Mouse (Mus musculus): Measurements from ENCODE around the gene Atf2. TPM values are rescaled to one million over a fixed set of nuclear protein-coding genes. Genes with fewer than 3 reads are reported as not detected.

Gene Atf2
- polyA plus RNA-seq, 1 experiment = 41.4 TPM

GRCm38 (mm10) chr2:73790332-73790731, 102.1 kb downstream of the Atf2 start:
- no peak overlapping the region for H3K4me3 ChIP-seq (ENCODE audit: control insufficient read depth, low read depth, low read length)
- H3K4me1 ChIP-seq (ENCODE audit: control insufficient read depth, insufficient read depth, low read length) = peaks cover 14% of the 10 kb centered on the region
- TF ChIP-seq CTCF (IDR thresholded peaks at IDR 0.05; ENCODE audit: control insufficient read depth, insufficient read depth, insufficient replicate concordance, low read depth, low read length) = no peak
- no peak for TF ChIP-seq POLR2A (IDR thresholded peaks at IDR 0.05; ENCODE audit: control insufficient read depth, low read depth, low read length)
- H3K36me3 ChIP-seq (ENCODE audit: control insufficient read depth, insufficient read depth, low read length) = no peaks in the 10 kb centered on the region
- H3K27ac ChIP-seq (ENCODE audit: control insufficient read depth, insufficient read depth, low read depth, low read length) = no peak overlapping the region
- no peaks in the 10 kb centered on the region for H3K27me3 ChIP-seq (ENCODE audit: control insufficient read depth, insufficient read depth, low read length)

DNA sequence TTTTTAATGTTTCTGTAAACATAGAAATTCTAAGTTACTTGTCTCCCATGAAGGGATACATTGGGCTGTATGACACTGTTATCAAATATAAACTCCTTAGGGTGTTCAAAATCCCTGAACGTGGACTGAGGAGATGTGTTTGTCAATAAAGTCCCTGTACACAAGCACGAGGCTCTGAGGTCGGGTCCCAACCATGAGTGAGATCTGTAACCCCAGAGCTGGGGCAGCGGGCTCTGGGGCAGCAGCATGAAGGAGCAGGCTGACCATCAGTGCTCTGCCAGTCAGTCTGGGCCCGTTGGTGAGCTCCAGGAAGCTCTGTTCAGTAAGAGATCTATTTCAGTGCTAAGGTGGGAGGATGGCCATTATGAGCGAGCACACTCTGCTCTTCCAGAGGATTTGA, 104.0 kb downstream of the Atf2 start:
- H3K27ac ChIP-seq (ENCODE audit: control insufficient read depth, insufficient read depth, low read depth, low read length) = no peak overlapping the region
- no peaks in the 10 kb centered on the region for H3K27me3 ChIP-seq (ENCODE audit: control insufficient read depth, insufficient read depth, low read length)
- no peaks in the 10 kb centered on the region for H3K36me3 ChIP-seq (ENCODE audit: control insufficient read depth, insufficient read depth, low read length)
- TF ChIP-seq POLR2A (IDR thresholded peaks at IDR 0.05; ENCODE audit: control insufficient read depth, low read depth, low read length) = no peak
- TF ChIP-seq CTCF (IDR thresholded peaks at IDR 0.05; ENCODE audit: control insufficient read depth, insufficient read depth, insufficient replicate concordance, low read depth, low read length) = no peak
- H3K4me1 ChIP-seq (ENCODE audit: control insufficient read depth, insufficient read depth, low read length) = peaks cover 14% of the 10 kb centered on the region
- H3K4me3 ChIP-seq (ENCODE audit: control insufficient read depth, low read depth, low read length) = no peak overlapping the region

- Histone ChIP-seq H3K4me3 (ENCODE audit: control insufficient read depth, low read depth, low read length) (no peak overlapping the region), H3K4me1 (ENCODE audit: control insufficient read depth, insufficient read depth, low read length) (no peaks in the 10 kb centered on the region), H3K36me3 (ENCODE audit: control insufficient read depth, insufficient read depth, low read length) (no peaks in the 10 kb centered on the region), H3K27me3 (ENCODE audit: control insufficient read depth, insufficient read depth, low read length) (no peaks in the 10 kb centered on the region), H3K27ac (ENCODE audit: control insufficient read depth, insufficient read depth, low read depth, low read length) (no peak overlapping the region)
- no peak for TF ChIP-seq POLR2A (IDR thresholded peaks at IDR 0.05; ENCODE audit: control insufficient read depth, low read depth, low read length)
- no peak for TF ChIP-seq CTCF (IDR thresholded peaks at IDR 0.05; ENCODE audit: control insufficient read depth, insufficient read depth, insufficient replicate concordance, low read depth, low read length)
Measured at GRCm38 (mm10) chr2:73782371-73782905, 110.0 kb downstream of the Atf2 start.

DNA sequence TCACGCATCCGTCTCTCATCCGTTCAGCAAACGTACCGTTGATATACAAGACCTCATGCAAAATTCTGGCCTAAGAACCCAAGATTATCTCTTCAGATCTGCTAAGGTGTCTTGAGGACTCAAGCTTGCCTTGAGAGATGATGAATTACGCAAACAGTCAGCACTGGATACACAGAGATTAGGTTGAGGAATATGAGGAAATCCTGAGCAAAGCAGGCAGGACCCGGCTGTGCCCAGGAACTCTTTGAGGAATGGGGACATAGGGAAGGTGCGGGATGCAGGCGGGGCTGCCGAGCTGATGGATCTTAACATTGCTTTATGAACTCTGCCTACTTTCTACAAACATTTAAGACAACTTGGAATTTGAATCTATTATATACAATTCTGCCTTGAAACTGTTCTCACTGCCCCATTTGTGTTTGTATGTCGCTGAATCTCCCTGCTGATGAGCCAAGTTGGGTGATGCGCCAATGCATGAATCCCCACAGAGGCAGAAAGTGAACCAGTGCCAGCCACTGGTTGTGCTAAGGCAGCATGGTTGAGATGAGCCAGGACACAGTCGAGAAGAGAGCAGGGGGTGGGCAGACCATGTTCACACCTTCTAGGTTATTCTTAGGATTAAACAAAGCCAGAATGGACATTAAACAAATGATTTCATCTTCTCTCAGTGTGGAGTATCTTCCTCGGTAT, 112.0 kb downstream of the Atf2 start:
- TF ChIP-seq CTCF (IDR thresholded peaks at IDR 0.05; ENCODE audit: control insufficient read depth, insufficient read depth, insufficient replicate concordance, low read depth, low read length) (no peak), POLR2A (IDR thresholded peaks at IDR 0.05; ENCODE audit: control insufficient read depth, low read depth, low read length) (no peak)
- H3K36me3 ChIP-seq (ENCODE audit: control insufficient read depth, insufficient read depth, low read length) = no peaks in the 10 kb centered on the region
- H3K27me3 ChIP-seq (ENCODE audit: control insufficient read depth, insufficient read depth, low read length) = no peaks in the 10 kb centered on the region
- no peak overlapping the region for H3K4me3 ChIP-seq (ENCODE audit: control insufficient read depth, low read depth, low read length)
- no peak overlapping the region for H3K27ac ChIP-seq (ENCODE audit: control insufficient read depth, insufficient read depth, low read depth, low read length)
- no peaks in the 10 kb centered on the region for H3K4me1 ChIP-seq (ENCODE audit: control insufficient read depth, insufficient read depth, low read length)

- TF ChIP-seq CTCF (IDR thresholded peaks at IDR 0.05; ENCODE audit: control insufficient read depth, insufficient read depth, insufficient replicate concordance, low read depth, low read length) (no peak), POLR2A (IDR thresholded peaks at IDR 0.05; ENCODE audit: control insufficient read depth, low read depth, low read length) (no peak)
- Histone ChIP-seq H3K4me1 (ENCODE audit: control insufficient read depth, insufficient read depth, low read length) (no peaks in the 10 kb centered on the region), H3K36me3 (ENCODE audit: control insufficient read depth, insufficient read depth, low read length) (no peaks in the 10 kb centered on the region), H3K4me3 (ENCODE audit: control insufficient read depth, low read depth, low read length) (no peak overlapping the region), H3K27me3 (ENCODE audit: control insufficient read depth, insufficient read depth, low read length) (no peaks in the 10 kb centered on the region), H3K27ac (ENCODE audit: control insufficient read depth, insufficient read depth, low read depth, low read length) (no peak overlapping the region)
Measured at GRCm38 (mm10) chr2:73779796-73780195, 112.6 kb downstream of the Atf2 start.

- TF ChIP-seq POLR2A (IDR thresholded peaks at IDR 0.05; ENCODE audit: control insufficient read depth, low read depth, low read length) (no peak), CTCF (IDR thresholded peaks at IDR 0.05; ENCODE audit: control insufficient read depth, insufficient read depth, insufficient replicate concordance, low read depth, low read length) (no peak)
- Histone ChIP-seq H3K4me1 (ENCODE audit: control insufficient read depth, insufficient read depth, low read length) (no peaks in the 10 kb centered on the region), H3K27me3 (ENCODE audit: control insufficient read depth, insufficient read depth, low read length) (no peaks in the 10 kb centered on the region), H3K27ac (ENCODE audit: control insufficient read depth, insufficient read depth, low read depth, low read length) (no peak overlapping the region), H3K36me3 (ENCODE audit: control insufficient read depth, insufficient read depth, low read length) (no peaks in the 10 kb centered on the region), H3K4me3 (ENCODE audit: control insufficient read depth, low read depth, low read length) (no peak overlapping the region)
Measured at GRCm38 (mm10) chr2:73779016-73779595, 113.3 kb downstream of the Atf2 start.

- H3K27me3 ChIP-seq (ENCODE audit: control insufficient read depth, insufficient read depth, low read length) = no peaks in the 10 kb centered on the region
- H3K27ac ChIP-seq (ENCODE audit: control insufficient read depth, insufficient read depth, low read depth, low read length) = no peak overlapping the region
- TF ChIP-seq POLR2A (IDR thresholded peaks at IDR 0.05; ENCODE audit: control insufficient read depth, low read depth, low read length) (no peak), CTCF (IDR thresholded peaks at IDR 0.05; ENCODE audit: control insufficient read depth, insufficient read depth, insufficient replicate concordance, low read depth, low read length) (no peak)
- H3K4me3 ChIP-seq (ENCODE audit: control insufficient read depth, low read depth, low read length) = no peak overlapping the region
- no peaks in the 10 kb centered on the region for H3K4me1 ChIP-seq (ENCODE audit: control insufficient read depth, insufficient read depth, low read length)
- no peaks in the 10 kb centered on the region for H3K36me3 ChIP-seq (ENCODE audit: control insufficient read depth, insufficient read depth, low read length)
Measured at GRCm38 (mm10) chr2:73776936-73777335, 115.5 kb downstream of the Atf2 start.

All from testis, adult 2 months (tissue).